Mouse (Mus musculus): ENCODE measurements around the gene Oxct2b. TPM values are rescaled to one million over a fixed set of nuclear protein-coding genes. Genes with fewer than 3 reads are reported as not detected.

The Oxct2b gene
- total and polyA plus RNA-seq, 3 experiments = not detected

GRCm38 (mm10) chr4:123083323-123083902 lies 32.7 kb upstream of the Oxct2b start:
- peaks cover 0 to 12% of the 10 kb centered on the region in 2 experiments; a peak in 3 of 4 replicates for H3K4me1 ChIP-seq (ENCODE audit: control insufficient read depth in 1 of 2, insufficient read depth in 2 of 2, low read length in 2 of 2)
- H3K9me3 ChIP-seq (replicated peaks; ENCODE audit: insufficient read depth, low read length) = no peaks in the 10 kb centered on the region
- peaks cover 0 to 1% of the 10 kb centered on the region in 2 experiments; a peak in 1 of 4 replicates for H3K36me3 ChIP-seq (ENCODE audit: control insufficient read depth in 1 of 2, insufficient read depth in 2 of 2, low read length in 2 of 2)
- no peaks in the 10 kb centered on the region for H3K79me2 ChIP-seq (ENCODE audit: control insufficient read depth, insufficient read depth, low read length, poor library complexity)
- DNase-seq (ENCODE audit: low read depth, low spot score) = peak; percentile 75
- H3K9ac ChIP-seq (ENCODE audit: control insufficient read depth, low read depth, low read length, poor library complexity, severe bottlenecking) = peak overlapping the region; percentile 52
- no peak for TF ChIP-seq CHD2 (IDR thresholded peaks at IDR 0.05; ENCODE audit: low read length)
- peak; percentile 68 for TF ChIP-seq ETS1 (IDR thresholded peaks at IDR 0.05; ENCODE audit: low read depth, low read length)
- peak; percentile 53; the same call in 1 of the 2 replicates for TF ChIP-seq MAFK (IDR thresholded peaks at IDR 0.05; ENCODE audit: borderline replicate concordance, low read depth, low read length)
- TF ChIP-seq MYC (IDR thresholded peaks at IDR 0.05; ENCODE audit: low read depth, low read length) = peak; percentile 44; the same call in 1 of the 2 replicates
- TF ChIP-seq MAX (IDR thresholded peaks at IDR 0.05; ENCODE audit: low read length) = peak; percentile 18; the same call in 1 of the 2 replicates
- peak; percentile 60; the same call in 1 of the 2 replicates for TF ChIP-seq TBP (IDR thresholded peaks at IDR 0.05; ENCODE audit: low read depth, low read length)
- no peak for TF ChIP-seq SMC3 (IDR thresholded peaks at IDR 0.05; ENCODE audit: low read depth, low read length)
- peak; percentile 52; the same call in 1 of the 2 replicates for TF ChIP-seq GATA1 (IDR thresholded peaks at IDR 0.05; ENCODE audit: low read depth, low read length)
- no peak for TF ChIP-seq USF1 (IDR thresholded peaks at IDR 0.05; ENCODE audit: low read depth, low read length)
- TF ChIP-seq MXI1 (IDR thresholded peaks at IDR 0.05; ENCODE audit: low read depth, low read length) = peak; percentile 47; the same call in 1 of the 2 replicates
- peak overlapping the region; percentile 14 to 55; a peak in 3 of 4 replicates for H3K4me3 ChIP-seq (ENCODE audit: control insufficient read depth in 1 of 2, insufficient read depth in 1 of 2, low read depth in 2 of 2, low read length in 2 of 2)
- H3K27me3 ChIP-seq (ENCODE audit: control insufficient read depth in 1 of 2, insufficient read depth in 2 of 2, low read length in 2 of 2) = no peaks in the 10 kb centered on the region
- H3K27ac ChIP-seq (ENCODE audit: control insufficient read depth, low read depth, low read length) = no peak overlapping the region

- Histone ChIP-seq H3K4me3 (ENCODE audit: control insufficient read depth in 1 of 2, insufficient read depth in 1 of 2, low read depth in 2 of 2, low read length in 2 of 2) (no peak overlapping the region), H3K36me3 (ENCODE audit: control insufficient read depth in 1 of 2, insufficient read depth in 2 of 2, low read length in 2 of 2) (no peaks in the 10 kb centered on the region), H3K9me3 (replicated peaks; ENCODE audit: insufficient read depth, low read length) (no peaks in the 10 kb centered on the region), H3K27me3 (ENCODE audit: control insufficient read depth in 1 of 2, insufficient read depth in 2 of 2, low read length in 2 of 2) (peaks cover 0 to 4% of the 10 kb centered on the region in 2 experiments; a peak in 1 of 4 replicates), H3K79me2 (ENCODE audit: control insufficient read depth, insufficient read depth, low read length, poor library complexity) (no peaks in the 10 kb centered on the region), H3K27ac (ENCODE audit: control insufficient read depth, low read depth, low read length) (no peak overlapping the region), H3K9ac (ENCODE audit: control insufficient read depth, low read depth, low read length, poor library complexity, severe bottlenecking) (no peak overlapping the region), H3K4me1 (ENCODE audit: control insufficient read depth in 1 of 2, insufficient read depth in 2 of 2, low read length in 2 of 2) (peaks cover 0 to 5% of the 10 kb centered on the region in 2 experiments; a peak in 1 of 4 replicates)
- TF ChIP-seq ETS1 (IDR thresholded peaks at IDR 0.05; ENCODE audit: low read depth, low read length) = peak; percentile 68
- TF ChIP-seq POLR2AphosphoS5 (IDR thresholded peaks at IDR 0.05; ENCODE audit: borderline replicate concordance, low read depth, low read length) = no peak
- TF ChIP-seq ZNF384 (IDR thresholded peaks at IDR 0.05; ENCODE audit: low read depth, low read length) = no peak
- no peak for TF ChIP-seq CTCF (IDR thresholded peaks at IDR 0.05 in 2 of 3, conservative IDR thresholded peaks at IDR 0.05 in 1 of 3; ENCODE audit: control insufficient read depth in 1 of 3, insufficient read depth in 1 of 3, low read depth in 2 of 3, low read length in 3 of 3, poor library complexity in 1 of 3, severe bottlenecking in 1 of 3)
- TF ChIP-seq ZKSCAN1 (IDR thresholded peaks at IDR 0.05; ENCODE audit: low read depth, low read length) = no peak
- no peak for TF ChIP-seq SMC3 (IDR thresholded peaks at IDR 0.05; ENCODE audit: low read depth, low read length)
- no peak for DNase-seq (ENCODE audit: low read depth, low spot score)
Observed at GRCm38 (mm10) chr4:123085290-123085689, 30.8 kb upstream of the Oxct2b start.

Measured in MEL (cell line).